Mouse (Mus musculus) R1 (cell line): ENCODE data around the gene Gm10198.

ENCODE experiments used
- DNase-seq: peaks from one replicate; pipeline ENCODE4 v3.0.0-alpha.2; 2018; ENCODE audit warnings: low read depth, low spot score

The Gm10198 gene

GRCm38 (mm10) chr13:111592485-111592884, at the start of gene Gm10198:
Gene Gm10198 (plus strand): TSS chr13:111592785.
- no peak for DNase-seq

- DNase-seq, result no peak
Measured at GRCm38 (mm10) chr13:111545286-111545685, 47.3 kb upstream of the Gm10198 start.

GRCm38 (mm10) chr13:111552769-111553168, 39.8 kb upstream of the Gm10198 start:
- no peak for DNase-seq

GRCm38 (mm10) chr13:111553182-111553581, 39.4 kb upstream of the Gm10198 start:
- peak; percentile 68 for DNase-seq

GRCm38 (mm10) chr13:111553941-111554340, 38.6 kb upstream of the Gm10198 start:
- DNase-seq, result peak; percentile 81

- no peak for DNase-seq
Measured at GRCm38 (mm10) chr13:111555333-111555732, 37.3 kb upstream of the Gm10198 start.

- DNase-seq, result no peak
Measured at GRCm38 (mm10) chr13:111556375-111556774, 36.2 kb upstream of the Gm10198 start.

- peak; percentile 58 for DNase-seq
Measured at GRCm38 (mm10) chr13:111560152-111560551, 32.4 kb upstream of the Gm10198 start.

GRCm38 (mm10) chr13:111562595-111562994, 30.0 kb upstream of the Gm10198 start:
- DNase-seq, result no peak

GRCm38 (mm10) chr13:111574196-111574595, 18.4 kb upstream of the Gm10198 start:
- DNase-seq, result peak; percentile 42

- no peak for DNase-seq
Measured at GRCm38 (mm10) chr13:111577177-111577576, 15.4 kb upstream of the Gm10198 start.

- peak; percentile 93 for DNase-seq
Measured at GRCm38 (mm10) chr13:111580054-111580453, 12.5 kb upstream of the Gm10198 start.

GRCm38 (mm10) chr13:111598111-111598510, 5.5 kb downstream of the Gm10198 start:
- no peak for DNase-seq

- no peak for DNase-seq
Measured at GRCm38 (mm10) chr13:111601383-111601782, 8.8 kb downstream of the Gm10198 start.

- no peak for DNase-seq
Measured at GRCm38 (mm10) chr13:111604826-111605225, 12.2 kb downstream of the Gm10198 start.

GRCm38 (mm10) chr13:111616168-111617125, 23.9 kb downstream of the Gm10198 start:
- peak; percentile 43 for DNase-seq

- DNase-seq, result no peak
Measured at GRCm38 (mm10) chr13:111620433-111620832, 27.8 kb downstream of the Gm10198 start.

- DNase-seq, result no peak
Measured at GRCm38 (mm10) chr13:111622425-111622824, 29.8 kb downstream of the Gm10198 start.

GRCm38 (mm10) chr13:111623112-111623511, 30.5 kb downstream of the Gm10198 start:
- no peak for DNase-seq

- peak; percentile 33 for DNase-seq
Measured at GRCm38 (mm10) chr13:111624115-111624514, 31.5 kb downstream of the Gm10198 start.

- no peak for DNase-seq
Measured at GRCm38 (mm10) chr13:111634163-111635160, 41.9 kb downstream of the Gm10198 start.

GRCm38 (mm10) chr13:111640319-111640718, 47.7 kb downstream of the Gm10198 start:
- no peak for DNase-seq
